Mouse (Mus musculus): ENCODE results near the gene P3h1. TPM values are rescaled to one million over a fixed set of nuclear protein-coding genes. Genes with fewer than 3 reads are reported as not detected.
A peak's percentile ranks its signal among the peaks of the same experiment; 100 is the strongest.
"Not testable (repeated sequence)": the region's sequence is repeated elsewhere in the genome, so short reads cannot be mapped to it uniquely, and the experiment has no call there.

Gene P3h1
- polyA plus RNA-seq, 1 experiment from 2014 or later: 12.1 TPM

GRCm38 (mm10) chr4:119275226-119275625, 42.5 kb downstream of the P3h1 start:
- no peak for DNase-seq
- Histone ChIP-seq H3K9me3 (ENCODE audit: low read length) (no peaks in the 10 kb centered on the region), H3K4me3 (ENCODE audit: low read depth, low read length) (no peak overlapping the region), H3K27me3 (ENCODE audit: insufficient read depth, low read length) (no peaks in the 10 kb centered on the region), H3K9ac (replicated peaks) (no peak overlapping the region), H3K4me1 (ENCODE audit: insufficient read depth) (0 out of 2 replicates have a peak, but pooled peaks cover 3% of the 10 kb centered on the region), H3K4me2 (ENCODE audit: low read depth, low read length) (no peak overlapping the region), H3K27ac (ENCODE audit: low read depth) (peak overlapping the region; percentile 78), H3K36me3 (replicated peaks; ENCODE audit: insufficient read depth, low read length) (peaks cover 51% of the 10 kb centered on the region)
- ATAC-seq: peak; percentile 71
- TF ChIP-seq CTCF (IDR thresholded peaks at IDR 0.05; ENCODE audit: low read depth) (no peak), EP300 (IDR thresholded peaks at IDR 0.05; ENCODE audit: low read depth) (peak; percentile 51)
- WGBS (ENCODE audit: insufficient replicate concordance): 45% methylated on average over 2 of the region's 2 CpGs

- no peak overlapping the region for H3K4me2 ChIP-seq (ENCODE audit: low read depth, low read length)
- no peaks in the 10 kb centered on the region for H3K9me3 ChIP-seq (ENCODE audit: low read length)
- H3K4me1 ChIP-seq (ENCODE audit: insufficient read depth): 0 out of 2 replicates have a peak, but pooled peaks cover 3% of the 10 kb centered on the region
- DNase-seq (no peak), ATAC-seq (no peak)
- no peak overlapping the region for H3K4me3 ChIP-seq (ENCODE audit: low read depth, low read length)
- peaks cover 53% of the 10 kb centered on the region for H3K36me3 ChIP-seq (replicated peaks; ENCODE audit: insufficient read depth, low read length)
- H3K27me3 ChIP-seq (ENCODE audit: insufficient read depth, low read length): no peaks in the 10 kb centered on the region
- TF ChIP-seq EP300 (IDR thresholded peaks at IDR 0.05; ENCODE audit: low read depth) (no peak), CTCF (IDR thresholded peaks at IDR 0.05; ENCODE audit: low read depth) (no peak)
- no peak overlapping the region for H3K9ac ChIP-seq (replicated peaks)
- peak overlapping the region; percentile 78 for H3K27ac ChIP-seq (ENCODE audit: low read depth)
- 74% methylated on average over 2 of the region's 2 CpGs for WGBS (ENCODE audit: insufficient replicate concordance)
Measured at GRCm38 (mm10) chr4:119275726-119276125, 43.0 kb downstream of the P3h1 start.

GRCm38 (mm10) chr4:119278784-119279183, 46.1 kb downstream of the P3h1 start:
- not testable (repeated sequence) for H3K9me3 ChIP-seq (ENCODE audit: low read length); H3K4me1 ChIP-seq (ENCODE audit: insufficient read depth); H3K27me3 ChIP-seq (ENCODE audit: insufficient read depth, low read length); H3K4me3 ChIP-seq (ENCODE audit: low read depth, low read length); H3K27ac ChIP-seq (ENCODE audit: low read depth); DNase-seq; H3K4me2 ChIP-seq (ENCODE audit: low read depth, low read length); ATAC-seq; H3K9ac ChIP-seq (replicated peaks)
- peaks cover 72% of the 10 kb centered on the region for H3K36me3 ChIP-seq (replicated peaks; ENCODE audit: insufficient read depth, low read length)
- 88% methylated on average over 15 of the region's 15 CpGs for WGBS (ENCODE audit: insufficient replicate concordance)

- Histone ChIP-seq H3K27me3 (ENCODE audit: insufficient read depth, low read length) (no peaks in the 10 kb centered on the region), H3K9ac (replicated peaks) (no peak overlapping the region), H3K36me3 (replicated peaks; ENCODE audit: insufficient read depth, low read length) (peaks cover 54% of the 10 kb centered on the region), H3K4me3 (ENCODE audit: low read depth, low read length) (no peak overlapping the region), H3K27ac (ENCODE audit: low read depth) (peak overlapping the region; percentile 31; the same call in 1 of the 2 replicates), H3K9me3 (ENCODE audit: low read length) (no peaks in the 10 kb centered on the region), H3K4me2 (ENCODE audit: low read depth, low read length) (no peak overlapping the region), H3K4me1 (ENCODE audit: insufficient read depth) (peaks cover 20% of the 10 kb centered on the region)
- WGBS (ENCODE audit: insufficient replicate concordance): 77% methylated on average over 1 of the region's 1 CpGs
- ATAC-seq: no peak
- TF ChIP-seq CTCF (IDR thresholded peaks at IDR 0.05; ENCODE audit: low read depth): no peak
- TF ChIP-seq EP300 (IDR thresholded peaks at IDR 0.05; ENCODE audit: low read depth): no peak
- DNase-seq: no peak
Measured at GRCm38 (mm10) chr4:119284861-119285260, 52.1 kb downstream of the P3h1 start.

- WGBS (ENCODE audit: insufficient replicate concordance): 36% methylated on average over 2 of the region's 2 CpGs
- ATAC-seq (no peak), DNase-seq (no peak)
- H3K4me2 ChIP-seq (ENCODE audit: low read depth, low read length): no peak overlapping the region; the same call in 1 of the 2 replicates
- H3K4me1 ChIP-seq (ENCODE audit: insufficient read depth): peaks cover 20% of the 10 kb centered on the region
- peaks cover 51% of the 10 kb centered on the region for H3K36me3 ChIP-seq (replicated peaks; ENCODE audit: insufficient read depth, low read length)
- TF ChIP-seq EP300 (IDR thresholded peaks at IDR 0.05; ENCODE audit: low read depth) (peak; percentile 56), CTCF (IDR thresholded peaks at IDR 0.05; ENCODE audit: low read depth) (no peak)
- peak overlapping the region; percentile 31; the same call in 1 of the 2 replicates for H3K27ac ChIP-seq (ENCODE audit: low read depth)
- no peaks in the 10 kb centered on the region for H3K27me3 ChIP-seq (ENCODE audit: insufficient read depth, low read length)
- H3K4me3 ChIP-seq (ENCODE audit: low read depth, low read length): no peak overlapping the region
- no peak overlapping the region for H3K9ac ChIP-seq (replicated peaks)
- no peaks in the 10 kb centered on the region for H3K9me3 ChIP-seq (ENCODE audit: low read length)
Measured at GRCm38 (mm10) chr4:119285336-119285735, 52.6 kb downstream of the P3h1 start.

GRCm38 (mm10) chr4:119291921-119292320, 59.2 kb downstream of the P3h1 start:
- Histone ChIP-seq H3K9ac (replicated peaks) (peak overlapping the region; percentile 85), H3K9me3 (ENCODE audit: low read length) (no peaks in the 10 kb centered on the region), H3K27ac (ENCODE audit: low read depth) (no peak overlapping the region), H3K36me3 (replicated peaks; ENCODE audit: insufficient read depth, low read length) (peaks cover 9% of the 10 kb centered on the region), H3K4me1 (ENCODE audit: insufficient read depth) (peaks cover 17% of the 10 kb centered on the region), H3K27me3 (ENCODE audit: insufficient read depth, low read length) (no peaks in the 10 kb centered on the region), H3K4me3 (ENCODE audit: low read depth, low read length) (peak overlapping the region; percentile 88), H3K4me2 (ENCODE audit: low read depth, low read length) (peak overlapping the region; percentile 97)
- DNase-seq (no peak), ATAC-seq (no peak)
- TF ChIP-seq CTCF (IDR thresholded peaks at IDR 0.05; ENCODE audit: low read depth) (no peak), EP300 (IDR thresholded peaks at IDR 0.05; ENCODE audit: low read depth) (no peak)
- WGBS (ENCODE audit: insufficient replicate concordance): 84% methylated on average over 1 of the region's 1 CpGs

Measured in liver, postnatal 0 days (tissue).